Mouse (Mus musculus): ENCODE results near the gene Zbtb16. TPM values are rescaled to one million over a fixed set of nuclear protein-coding genes. Genes with fewer than 3 reads are reported as not detected.

Gene Zbtb16
- polyA plus RNA-seq, 1 experiment from 2014 or later = 2.5 TPM

DNA sequence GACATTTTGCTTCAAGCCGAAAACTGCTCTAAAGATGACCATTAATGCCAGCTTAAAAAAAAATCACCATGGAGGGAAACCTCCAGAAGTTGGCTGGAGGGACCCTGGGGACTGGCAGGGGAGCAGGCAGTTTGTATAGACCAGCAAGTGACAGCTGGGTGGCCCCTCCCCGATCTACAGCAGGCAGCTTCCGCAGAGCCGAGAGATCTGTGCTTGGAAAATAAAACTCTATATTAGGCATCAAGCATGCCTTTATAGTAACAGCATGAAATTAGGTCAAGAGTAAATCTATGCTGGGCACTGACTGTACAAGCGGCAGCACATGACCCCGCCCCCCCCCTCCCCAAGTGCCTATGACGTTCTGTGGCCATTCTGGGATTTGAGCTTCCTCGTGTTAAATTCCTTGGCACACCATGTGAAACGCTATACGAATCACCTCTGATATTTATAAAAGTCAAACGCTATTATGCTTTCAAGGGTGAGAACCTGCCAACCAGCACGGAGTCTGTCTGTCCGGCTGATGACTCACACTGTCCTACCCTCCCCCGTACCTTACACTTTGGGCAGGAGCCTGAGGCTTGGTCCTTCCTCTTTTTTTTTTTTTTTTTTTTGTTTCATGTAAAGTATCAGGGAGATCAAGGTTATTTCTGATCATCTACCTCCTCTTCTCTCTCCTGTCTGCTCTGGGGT, 128.7 kb downstream of the Zbtb16 start:
- no peak overlapping the region for H3K4me2 ChIP-seq (ENCODE audit: low read depth, low read length)
- 61% methylated on average over 14 of the region's 14 CpGs for WGBS (ENCODE audit: insufficient replicate concordance)
- no peak overlapping the region for H3K9ac ChIP-seq (replicated peaks)
- H3K4me1 ChIP-seq (ENCODE audit: insufficient read depth) = peaks cover 2% of the 10 kb centered on the region; the same call in 1 of the 2 replicates
- H3K36me3 ChIP-seq (replicated peaks; ENCODE audit: insufficient read depth, low read length) = peaks cover 5% of the 10 kb centered on the region; the same call in 1 of the 2 replicates
- no peak for ATAC-seq
- H3K27ac ChIP-seq (ENCODE audit: low read depth) = no peak overlapping the region
- TF ChIP-seq EP300 (IDR thresholded peaks at IDR 0.05; ENCODE audit: low read depth) = no peak
- TF ChIP-seq CTCF (IDR thresholded peaks at IDR 0.05; ENCODE audit: low read depth) = no peak
- H3K27me3 ChIP-seq (ENCODE audit: insufficient read depth, low read length) = no peaks in the 10 kb centered on the region
- H3K9me3 ChIP-seq (ENCODE audit: low read length) = no peaks in the 10 kb centered on the region
- no peak for DNase-seq
- H3K4me3 ChIP-seq (ENCODE audit: low read depth, low read length) = no peak overlapping the region

DNA sequence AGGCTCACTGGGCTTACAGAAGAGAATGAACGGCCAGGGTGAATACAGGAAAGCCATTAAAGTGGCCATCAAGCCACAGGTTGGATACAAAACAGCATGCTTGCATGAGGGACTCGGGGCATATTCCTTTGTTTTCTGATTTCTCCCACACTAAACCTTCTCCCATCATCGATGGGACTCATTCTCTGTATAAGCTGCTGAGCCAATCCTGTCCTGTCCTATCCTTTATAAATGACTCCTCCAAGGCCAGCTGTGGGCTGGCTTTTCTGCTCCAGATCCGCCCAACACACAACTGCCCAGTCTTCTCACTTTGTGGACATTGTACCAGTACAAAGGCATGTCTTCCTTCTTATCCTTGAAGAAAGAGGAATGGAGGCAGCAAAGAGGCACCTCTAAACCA, 134.7 kb downstream of the Zbtb16 start:
- Histone ChIP-seq H3K4me3 (ENCODE audit: low read depth, low read length) (no peak overlapping the region), H3K36me3 (replicated peaks; ENCODE audit: insufficient read depth, low read length) (0 out of 2 replicates have a peak, but pooled peaks cover 2% of the 10 kb centered on the region), H3K9me3 (ENCODE audit: low read length) (no peaks in the 10 kb centered on the region), H3K27me3 (ENCODE audit: insufficient read depth, low read length) (no peaks in the 10 kb centered on the region), H3K4me1 (ENCODE audit: insufficient read depth) (no peaks in the 10 kb centered on the region; the same call in 1 of the 2 replicates), H3K27ac (ENCODE audit: low read depth) (no peak overlapping the region), H3K4me2 (ENCODE audit: low read depth, low read length) (no peak overlapping the region), H3K9ac (replicated peaks) (no peak overlapping the region)
- TF ChIP-seq CTCF (IDR thresholded peaks at IDR 0.05; ENCODE audit: low read depth) = no peak
- TF ChIP-seq EP300 (IDR thresholded peaks at IDR 0.05; ENCODE audit: low read depth) = no peak
- WGBS (ENCODE audit: insufficient replicate concordance) = 75% methylated on average over 4 of the region's 4 CpGs
- no peak for DNase-seq
- no peak for ATAC-seq

- H3K36me3 ChIP-seq (replicated peaks; ENCODE audit: insufficient read depth, low read length) = 0 out of 2 replicates have a peak, but pooled peaks cover 2% of the 10 kb centered on the region
- ATAC-seq = no peak
- H3K27me3 ChIP-seq (ENCODE audit: insufficient read depth, low read length) = no peaks in the 10 kb centered on the region
- H3K27ac ChIP-seq (ENCODE audit: low read depth) = no peak overlapping the region
- no peak overlapping the region for H3K9ac ChIP-seq (replicated peaks)
- H3K4me1 ChIP-seq (ENCODE audit: insufficient read depth) = peaks cover 1% of the 10 kb centered on the region; the same call in 1 of the 2 replicates
- TF ChIP-seq EP300 (IDR thresholded peaks at IDR 0.05; ENCODE audit: low read depth) (no peak), CTCF (IDR thresholded peaks at IDR 0.05; ENCODE audit: low read depth) (no peak)
- H3K4me2 ChIP-seq (ENCODE audit: low read depth, low read length) = no peak overlapping the region
- DNase-seq = no peak
- 61% methylated on average over 8 of the region's 8 CpGs for WGBS (ENCODE audit: insufficient replicate concordance)
- H3K9me3 ChIP-seq (ENCODE audit: low read length) = no peaks in the 10 kb centered on the region
- no peak overlapping the region for H3K4me3 ChIP-seq (ENCODE audit: low read depth, low read length)
Observed at GRCm38 (mm10) chr9:48700871-48701270, 135.2 kb downstream of the Zbtb16 start.

DNA sequence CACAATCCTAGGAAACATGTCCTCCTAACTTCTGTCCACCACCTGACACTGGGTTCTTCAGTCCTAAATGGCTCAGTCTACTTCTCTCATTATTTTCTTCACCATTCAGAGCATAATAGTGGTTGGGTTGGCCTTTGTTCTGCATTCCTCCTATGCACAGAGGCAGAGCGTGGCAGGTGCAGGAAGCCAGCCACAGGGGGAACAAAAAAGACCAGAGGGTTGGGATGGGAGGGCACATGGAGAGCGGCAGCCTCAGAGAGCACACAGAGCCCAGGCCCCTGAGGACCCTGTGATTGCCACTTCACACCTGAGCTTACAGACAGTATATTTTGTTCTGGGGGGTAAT, 138.6 kb downstream of the Zbtb16 start:
- Histone ChIP-seq H3K27ac (ENCODE audit: low read depth) (no peak overlapping the region), H3K4me3 (ENCODE audit: low read depth, low read length) (no peak overlapping the region)

GRCm38 (mm10) chr9:48696731-48697469, 139.1 kb downstream of the Zbtb16 start:
- DNase-seq (no peak), ATAC-seq (no peak)
- H3K27ac ChIP-seq (ENCODE audit: low read depth) = no peak overlapping the region
- no peaks in the 10 kb centered on the region for H3K27me3 ChIP-seq (ENCODE audit: insufficient read depth, low read length)
- H3K36me3 ChIP-seq (replicated peaks; ENCODE audit: insufficient read depth, low read length) = 0 out of 2 replicates have a peak, but pooled peaks cover 2% of the 10 kb centered on the region
- no peaks in the 10 kb centered on the region for H3K9me3 ChIP-seq (ENCODE audit: low read length)
- TF ChIP-seq EP300 (IDR thresholded peaks at IDR 0.05; ENCODE audit: low read depth) (no peak), CTCF (IDR thresholded peaks at IDR 0.05; ENCODE audit: low read depth) (no peak)
- H3K4me2 ChIP-seq (ENCODE audit: low read depth, low read length) = no peak overlapping the region
- H3K4me3 ChIP-seq (ENCODE audit: low read depth, low read length) = no peak overlapping the region
- 63% methylated on average over 12 of the region's 12 CpGs for WGBS (ENCODE audit: insufficient replicate concordance)
- no peak overlapping the region for H3K9ac ChIP-seq (replicated peaks)
- H3K4me1 ChIP-seq (ENCODE audit: insufficient read depth) = peaks cover 7% of the 10 kb centered on the region; the same call in 1 of the 2 replicates

More for the DNA sequence above, 138.6 kb downstream of the Zbtb16 start:
- no peak overlapping the region for H3K4me2 ChIP-seq (ENCODE audit: low read depth, low read length)
- H3K4me1 ChIP-seq (ENCODE audit: insufficient read depth) = peaks cover 7% of the 10 kb centered on the region; the same call in 1 of the 2 replicates
- no peaks in the 10 kb centered on the region for H3K27me3 ChIP-seq (ENCODE audit: insufficient read depth, low read length)
- 0 out of 2 replicates have a peak, but pooled peaks cover 2% of the 10 kb centered on the region for H3K36me3 ChIP-seq (replicated peaks; ENCODE audit: insufficient read depth, low read length)
- no peak for TF ChIP-seq EP300 (IDR thresholded peaks at IDR 0.05; ENCODE audit: low read depth)
- TF ChIP-seq CTCF (IDR thresholded peaks at IDR 0.05; ENCODE audit: low read depth) = no peak
- WGBS (ENCODE audit: insufficient replicate concordance) = 65% methylated on average over 2 of the region's 2 CpGs
- no peaks in the 10 kb centered on the region for H3K9me3 ChIP-seq (ENCODE audit: low read length)
- H3K9ac ChIP-seq (replicated peaks) = no peak overlapping the region
- DNase-seq (no peak), ATAC-seq (no peak)

DNA sequence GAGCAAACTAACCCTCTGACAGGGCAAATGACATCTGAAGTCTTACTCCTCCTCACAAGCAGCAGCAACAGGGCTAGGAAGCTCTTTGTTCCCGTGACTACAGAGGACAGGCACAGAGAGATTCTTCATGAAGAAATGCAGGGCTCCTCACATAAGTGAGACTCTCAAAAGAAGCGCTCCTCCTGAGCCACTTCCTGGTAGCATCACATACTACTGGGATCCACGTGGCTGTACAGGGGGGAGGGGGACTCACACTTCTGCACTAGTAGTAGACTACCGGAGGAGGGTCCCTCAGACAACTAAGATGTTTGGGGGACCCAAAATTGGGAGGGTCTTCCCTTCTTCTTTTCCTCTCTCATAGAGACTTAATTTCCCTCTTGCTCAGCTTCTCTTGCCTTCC, 139.7 kb downstream of the Zbtb16 start:
- H3K27me3 ChIP-seq (ENCODE audit: insufficient read depth, low read length) = no peaks in the 10 kb centered on the region
- H3K9me3 ChIP-seq (ENCODE audit: low read length) = no peaks in the 10 kb centered on the region
- ATAC-seq = no peak
- no peak for TF ChIP-seq CTCF (IDR thresholded peaks at IDR 0.05; ENCODE audit: low read depth)
- TF ChIP-seq EP300 (IDR thresholded peaks at IDR 0.05; ENCODE audit: low read depth) = no peak
- peaks cover 7% of the 10 kb centered on the region; the same call in 1 of the 2 replicates for H3K4me1 ChIP-seq (ENCODE audit: insufficient read depth)
- H3K4me2 ChIP-seq (ENCODE audit: low read depth, low read length) = no peak overlapping the region
- no peak overlapping the region for H3K27ac ChIP-seq (ENCODE audit: low read depth)
- WGBS (ENCODE audit: insufficient replicate concordance) = 47% methylated on average over 4 of the region's 4 CpGs
- no peak for DNase-seq
- no peak overlapping the region for H3K4me3 ChIP-seq (ENCODE audit: low read depth, low read length)
- no peak overlapping the region for H3K9ac ChIP-seq (replicated peaks)
- H3K36me3 ChIP-seq (replicated peaks; ENCODE audit: insufficient read depth, low read length) = 0 out of 2 replicates have a peak, but pooled peaks cover 2% of the 10 kb centered on the region
